Mouse (Mus musculus) B cell, adult 62 days (primary cell): ENCODE measurements around the gene Hormad2. TPM values are rescaled to one million over a fixed set of nuclear protein-coding genes. Genes with fewer than 3 reads are reported as not detected.

Experiments used
- total RNA-seq: library from RNA; stranded (reverse); gene quantifications from 4 replicates; pipeline ENCODE4 v1.2.4, GENCODE M21; 2023

The Hormad2 gene
- 0.70 to 1.6 TPM (median 0.98 TPM) in 4 replicates for total RNA-seq

DNA sequence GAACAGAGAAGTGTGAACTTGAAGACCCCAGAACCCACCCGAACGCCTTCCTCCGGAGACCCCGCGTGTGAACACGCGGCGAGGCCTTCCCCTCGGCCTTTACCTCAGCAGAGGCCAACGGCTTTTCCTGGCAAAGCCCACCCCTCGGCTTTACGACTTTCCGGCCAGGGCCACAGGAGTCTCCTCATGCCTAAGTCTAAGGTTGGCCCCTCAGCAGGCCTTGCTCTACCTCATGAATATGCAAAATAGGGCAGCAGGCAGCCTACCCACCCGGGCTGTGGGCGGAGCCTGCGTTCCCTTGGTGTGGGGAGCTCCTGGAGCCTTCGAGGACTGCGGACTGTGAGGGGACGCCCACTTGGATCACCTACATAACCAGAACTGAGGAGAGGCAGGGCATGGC is at the start of gene Hormad2:
Hormad2 (minus strand) TSS at position 128 of the 400 bp plus-strand sequence.

Other genes starting within 250 kb of the Hormad2 start
- 3.3 to 4.9 TPM (median 4.1 TPM) in 4 replicates for gene Castor1, start 222.9 kb downstream of the Hormad2 start, total RNA-seq
- 2.9 to 4.5 TPM (median 3.7 TPM) in 4 replicates for gene Osm, start 204.7 kb downstream of the Hormad2 start, total RNA-seq
- gene Lif, start 183.5 kb downstream of the Hormad2 start, total RNA-seq, result not detected in 4 replicates
- 112 to 122 TPM (median 117 TPM) in 4 replicates for gene Mtmr3, start 153.8 kb upstream of the Hormad2 start, total RNA-seq
- gene Gm11032, start 179.0 kb upstream of the Hormad2 start, total RNA-seq, result not detected in 4 replicates
- 20.4 to 22.6 TPM (median 20.6 TPM) in 4 replicates for gene Ascc2, start 196.6 kb upstream of the Hormad2 start, total RNA-seq